Mouse (Mus musculus): ENCODE results near the gene Snx8. TPM values are rescaled to one million over a fixed set of nuclear protein-coding genes. Genes with fewer than 3 reads are reported as not detected.

Gene Snx8
- total and polyA plus RNA-seq, 3 experiments, result 19.7 to 30.7 TPM; not detected in 1

DNA sequence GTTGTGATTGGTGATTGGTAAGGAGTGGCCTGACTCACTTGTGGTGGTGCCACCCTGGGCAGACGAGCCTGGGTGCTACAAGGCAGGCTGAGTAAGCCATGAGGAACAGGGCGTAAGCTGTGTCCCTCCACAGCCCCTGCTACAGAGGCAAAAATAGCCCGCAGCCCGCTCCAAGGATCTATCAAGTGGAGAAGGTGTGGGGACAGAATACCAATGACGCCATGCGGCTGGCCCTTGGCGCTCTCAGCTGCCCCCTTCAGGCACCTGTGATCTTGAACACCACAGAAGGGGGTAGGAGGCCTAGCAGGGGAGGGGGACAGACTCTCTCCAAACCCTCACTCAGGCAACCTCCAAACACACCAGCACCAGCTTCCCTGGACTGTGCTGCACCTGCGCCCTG, 83.0 kb downstream of the Snx8 start:
- Histone ChIP-seq H3K27me3 (ENCODE audit: control insufficient read depth in 1 of 2, insufficient read depth in 2 of 2, low read length in 2 of 2) (no peaks in the 10 kb centered on the region), H3K79me2 (ENCODE audit: control insufficient read depth, insufficient read depth, low read length, poor library complexity) (no peaks in the 10 kb centered on the region), H3K9ac (ENCODE audit: control insufficient read depth, low read depth, low read length, poor library complexity, severe bottlenecking) (no peak overlapping the region), H3K9me3 (replicated peaks; ENCODE audit: insufficient read depth, low read length) (no peaks in the 10 kb centered on the region), H3K4me3 (ENCODE audit: control insufficient read depth in 1 of 2, insufficient read depth in 1 of 2, low read depth in 2 of 2, low read length in 2 of 2) (no peak overlapping the region), H3K36me3 (ENCODE audit: control insufficient read depth in 1 of 2, insufficient read depth in 2 of 2, low read length in 2 of 2) (peaks cover 0 to 19% of the 10 kb centered on the region in 2 experiments; a peak in 1 of 4 replicates), H3K4me1 (ENCODE audit: control insufficient read depth in 1 of 2, insufficient read depth in 2 of 2, low read length in 2 of 2) (no peaks in the 10 kb centered on the region), H3K27ac (ENCODE audit: control insufficient read depth, low read depth, low read length) (no peak overlapping the region)
- TF ChIP-seq ELF1 (IDR thresholded peaks at IDR 0.05; ENCODE audit: low read depth, low read length) (no peak), SMC3 (IDR thresholded peaks at IDR 0.05; ENCODE audit: low read depth, low read length) (no peak), MAFK (IDR thresholded peaks at IDR 0.05; ENCODE audit: borderline replicate concordance, low read depth, low read length) (no peak), JUND (IDR thresholded peaks at IDR 0.05; ENCODE audit: low read depth, low read length) (no peak), CTCF (IDR thresholded peaks at IDR 0.05 in 2 of 3, conservative IDR thresholded peaks at IDR 0.05 in 1 of 3; ENCODE audit: control insufficient read depth in 1 of 3, insufficient read depth in 1 of 3, low read depth in 2 of 3, low read length in 3 of 3, poor library complexity in 1 of 3, severe bottlenecking in 1 of 3) (0 out of 6 replicates have a peak, but pooled peaks of 1 of the 3 experiments have one; percentile 1)
- no peak for DNase-seq (ENCODE audit: low read depth, low spot score)

DNA sequence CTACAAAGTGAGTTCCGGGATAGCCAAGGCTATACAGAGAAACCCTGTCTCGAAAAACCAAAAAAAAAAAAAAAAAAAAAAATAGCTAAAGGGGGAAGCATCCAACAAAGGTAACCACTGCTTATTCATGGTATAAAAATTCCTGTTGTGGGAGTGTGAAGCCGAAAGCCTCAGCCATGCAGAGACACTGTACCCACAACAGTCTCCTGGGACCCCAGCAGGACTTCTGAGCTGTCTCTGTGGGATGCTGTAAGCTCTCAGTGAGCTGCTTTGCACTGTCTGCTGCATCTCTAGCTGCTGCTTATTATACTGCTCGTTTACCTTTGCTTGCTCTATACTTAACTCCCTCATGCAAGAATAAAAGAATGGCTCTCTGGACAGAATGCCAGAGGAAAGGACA, 90.8 kb downstream of the Snx8 start:
- Histone ChIP-seq H3K4me1 (ENCODE audit: control insufficient read depth in 1 of 2, insufficient read depth in 2 of 2, low read length in 2 of 2) (no peaks in the 10 kb centered on the region), H3K36me3 (ENCODE audit: control insufficient read depth in 1 of 2, insufficient read depth in 2 of 2, low read length in 2 of 2) (peaks cover 0 to 23% of the 10 kb centered on the region in 2 experiments; a peak in 2 of 4 replicates), H3K9me3 (replicated peaks; ENCODE audit: insufficient read depth, low read length) (no peaks in the 10 kb centered on the region), H3K4me3 (ENCODE audit: control insufficient read depth in 1 of 2, insufficient read depth in 1 of 2, low read depth in 2 of 2, low read length in 2 of 2) (no peak overlapping the region), H3K27me3 (ENCODE audit: control insufficient read depth in 1 of 2, insufficient read depth in 2 of 2, low read length in 2 of 2) (no peaks in the 10 kb centered on the region), H3K9ac (ENCODE audit: control insufficient read depth, low read depth, low read length, poor library complexity, severe bottlenecking) (no peak overlapping the region), H3K27ac (ENCODE audit: control insufficient read depth, low read depth, low read length) (no peak overlapping the region), H3K79me2 (ENCODE audit: control insufficient read depth, insufficient read depth, low read length, poor library complexity) (no peaks in the 10 kb centered on the region)
- TF ChIP-seq ZC3H11A (IDR thresholded peaks at IDR 0.05; ENCODE audit: low read depth, low read length) (no peak), ETS1 (IDR thresholded peaks at IDR 0.05; ENCODE audit: low read depth, low read length) (no peak), RAD21 (IDR thresholded peaks at IDR 0.05; ENCODE audit: low read depth, low read length) (no peak), NRF1 (IDR thresholded peaks at IDR 0.05; ENCODE audit: insufficient read depth, low read depth, low read length, poor library complexity, severe bottlenecking) (no peak), BHLHE40 (IDR thresholded peaks at IDR 0.05; ENCODE audit: borderline replicate concordance, low read depth, low read length) (no peak), E2F4 (IDR thresholded peaks at IDR 0.05; ENCODE audit: borderline replicate concordance, low read depth, low read length) (no peak), MAX (IDR thresholded peaks at IDR 0.05; ENCODE audit: low read length) (no peak), POLR2AphosphoS5 (IDR thresholded peaks at IDR 0.05; ENCODE audit: borderline replicate concordance, low read depth, low read length) (no peak), MEF2A (IDR thresholded peaks at IDR 0.05; ENCODE audit: extremely low read depth, insufficient replicate concordance, low read depth, low read length, poor library complexity, severe bottlenecking) (no peak), TBP (IDR thresholded peaks at IDR 0.05; ENCODE audit: low read depth, low read length) (no peak), TAL1 (IDR thresholded peaks at IDR 0.05; ENCODE audit: low read length) (no peak), CHD1 (IDR thresholded peaks at IDR 0.05; ENCODE audit: low read depth, low read length) (no peak), GABPA (IDR thresholded peaks at IDR 0.05; ENCODE audit: low read depth, low read length) (no peak), CHD2 (IDR thresholded peaks at IDR 0.05; ENCODE audit: low read length) (no peak), ZNF384 (IDR thresholded peaks at IDR 0.05; ENCODE audit: low read depth, low read length) (no peak), ZMIZ1 (IDR thresholded peaks at IDR 0.05; ENCODE audit: low read depth, low read length) (no peak), UBTF (IDR thresholded peaks at IDR 0.05; ENCODE audit: borderline replicate concordance, insufficient read depth, low read depth, low read length) (no peak), ELF1 (IDR thresholded peaks at IDR 0.05; ENCODE audit: low read depth, low read length) (no peak)
- no peak for DNase-seq (ENCODE audit: low read depth, low spot score)
